Mouse (Mus musculus) heart, postnatal 0 days (tissue): ENCODE data around the gene B4galnt2. TPM values are rescaled to one million over a fixed set of nuclear protein-coding genes. Genes with fewer than 3 reads are reported as not detected.

Experiments
- ATAC-seq: fragments of 200-750 bp; cut with Nextera tagmentation; 2 replicates; pipeline ENCODE4 v1.8.0; 2017; ENCODE audit warnings: low read depth, moderate number of reproducible peaks, moderate library complexity; ENCODE audit not compliant: insufficient read depth
- DNase-seq: peaks from one replicate; pipeline ENCODE4 v3.0.0-alpha.2; 2016; ENCODE audit warnings: low spot score
- H3K27ac ChIP-seq: fragments of 300-500 bp; sonication (generic); 2 replicates; pipeline ENCODE4 v1.5.1; 2014; ENCODE audit warnings: low read depth, mild to moderate bottlenecking
- H3K27me3 ChIP-seq: fragments of 300-500 bp; sonication (generic); 2 replicates; pipeline ENCODE4 v1.6.1; 2014; ENCODE audit warnings: low read length, mixed read lengths; ENCODE audit not compliant: control insufficient read depth, insufficient read depth
- H3K36me3 ChIP-seq: fragments of 300-500 bp; sonication (generic); replicated peaks from 2 replicates; pipeline ENCODE4 v1.6.1; 2014; ENCODE audit warnings: low read length, mixed read lengths; ENCODE audit not compliant: control insufficient read depth, insufficient read depth
- H3K4me1 ChIP-seq: fragments of 300-500 bp; sonication (generic); 2 replicates; pipeline ENCODE4 v1.6.1; 2014; ENCODE audit warnings: antibody characterized with exemption; ENCODE audit not compliant: control insufficient read depth, insufficient read depth
- H3K4me2 ChIP-seq: fragments of 300-500 bp; sonication (generic); 2 replicates; pipeline ENCODE4 v1.6.1; 2014; ENCODE audit warnings: low read depth, mild to moderate bottlenecking, low read length, moderate library complexity
- H3K4me3 ChIP-seq: fragments of 300-500 bp; sonication (generic); 2 replicates; pipeline ENCODE4 v1.5.1; 2014; ENCODE audit warnings: low read depth, low read length
- H3K9ac ChIP-seq: fragments of 300-500 bp; sonication (generic); replicated peaks from 2 replicates; pipeline ENCODE4 v1.6.1; 2014; ENCODE audit warnings: low read depth, low read length, mixed read lengths
- H3K9me3 ChIP-seq: fragments of 300-500 bp; sonication (generic); replicated peaks from 2 replicates; pipeline ENCODE4 v1.6.1; 2016; ENCODE audit warnings: low read length; ENCODE audit not compliant: control insufficient read depth
- CTCF ChIP-seq: IDR thresholded peaks from 2 replicates; pipeline ENCODE4 v1.5.1; 2016; ENCODE audit warnings: antibody characterized with exemption, control low read depth, low read depth
- EP300 ChIP-seq: IDR thresholded peaks from 2 replicates; pipeline ENCODE4 v1.6.1; 2016; ENCODE audit warnings: antibody characterized with exemption, low read depth
- WGBS: fragments of 180-500 bp; shearing (Covaris S2); extraction: QIAGEN DNeasy Blood & Tissue Kit; methylation state at CpG from one replicate; pipeline ENCODE4 v1.1.7; 2014; 5-methylcytosine and 5-hydroxymethylcytosine counted together
- polyA plus RNA-seq: library from polyadenylated mRNA; unstranded; fragments of >200 nt; fragmentation: Nextera tagmentation; extraction: Ambion mirVana; gene quantifications from 2 replicates; pipeline ENCODE4 v1.2.1, GENCODE M21; 2015
- total RNA-seq: library from RNA; depleted of rRNA; stranded (reverse); fragments of >200 nt; gene quantifications from 2 replicates; pipeline ENCODE4 v1.2.3, GENCODE M21; 2014; ENCODE audit warnings: low replicate concordance

Gene B4galnt2
- total and polyA plus RNA-seq, 2 experiments from 2014 or later: 0.07 TPM; not detected in 1

GRCm38 (mm10) chr11:95837059-95837458, 77.6 kb downstream of the B4galnt2 start, which contains the start of gene Gngt2:
Gene Gngt2, plus strand, starts transcription at chr11:95837216.
- Histone ChIP-seq H3K36me3 (peaks cover 13% of the 10 kb centered on the region), H3K27me3 (peaks cover 16% of the 10 kb centered on the region), H3K9me3 (no peaks in the 10 kb centered on the region), H3K27ac (peak within 1 kb of the TSS; percentile 70), H3K9ac (no peak within 1 kb of the TSS), H3K4me2 (peak within 1 kb of the TSS; percentile 58), H3K4me1 (peaks cover 44% of the 10 kb centered on the region), H3K4me3 (peak within 1 kb of the TSS; percentile 14; the same call in 1 of the 2 replicates)
- no peak for TF ChIP-seq EP300
- TF ChIP-seq CTCF: no peak
- DNase-seq (peak; percentile 67), ATAC-seq (peak; percentile 33)
- 10% methylated on average over 10 of the region's 10 CpGs for WGBS

DNA sequence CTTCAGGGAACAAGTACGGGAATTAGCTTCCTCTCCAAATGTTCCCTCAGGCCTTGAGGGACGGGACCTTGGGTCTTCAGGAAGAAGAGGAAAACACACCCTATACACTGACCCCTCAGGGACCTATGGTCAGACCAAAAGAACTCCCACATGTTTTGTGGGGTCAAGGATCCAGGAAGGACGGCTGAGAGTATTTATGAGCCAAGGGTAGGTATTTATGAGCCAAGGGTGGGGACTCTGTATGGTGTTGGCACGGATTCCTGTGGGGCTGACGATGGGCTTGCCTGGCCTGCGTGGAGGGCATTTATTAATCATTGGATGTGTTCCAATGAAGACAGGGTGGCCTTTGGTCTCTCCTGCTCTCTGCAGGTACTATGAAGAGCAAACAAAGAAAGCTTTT, 78.3 kb downstream of the B4galnt2 start:
- peak overlapping the region; percentile 42; the same call in 1 of the 2 replicates for H3K4me2 ChIP-seq
- H3K4me3 ChIP-seq: no peak overlapping the region
- 41% methylated on average over 6 of the region's 6 CpGs for WGBS

GRCm38 (mm10) chr11:95835832-95836231, 78.9 kb downstream of the B4galnt2 start:
- TF ChIP-seq CTCF (no peak), EP300 (no peak)
- Histone ChIP-seq H3K27ac (peak overlapping the region; percentile 69), H3K4me2 (peak overlapping the region; percentile 39; the same call in 1 of the 2 replicates), H3K9ac (no peak overlapping the region), H3K9me3 (no peaks in the 10 kb centered on the region), H3K27me3 (peaks cover 23% of the 10 kb centered on the region), H3K4me1 (peaks cover 44% of the 10 kb centered on the region), H3K36me3 (peaks cover 20% of the 10 kb centered on the region), H3K4me3 (0 out of 2 replicates have a peak overlapping the region, but pooled peaks have one; percentile 2)
- ATAC-seq (no peak), DNase-seq (no peak)
- 26% methylated on average over 6 of the region's 6 CpGs for WGBS

More for the DNA sequence above, 78.3 kb downstream of the B4galnt2 start:
- no peak for ATAC-seq
- H3K4me1 ChIP-seq: peaks cover 44% of the 10 kb centered on the region
- peaks cover 17% of the 10 kb centered on the region for H3K27me3 ChIP-seq
- H3K9me3 ChIP-seq: no peaks in the 10 kb centered on the region
- H3K27ac ChIP-seq: peak overlapping the region; percentile 70
- H3K9ac ChIP-seq: no peak overlapping the region
- no peak for DNase-seq
- H3K36me3 ChIP-seq: peaks cover 14% of the 10 kb centered on the region
- TF ChIP-seq CTCF (no peak), EP300 (no peak)

DNA sequence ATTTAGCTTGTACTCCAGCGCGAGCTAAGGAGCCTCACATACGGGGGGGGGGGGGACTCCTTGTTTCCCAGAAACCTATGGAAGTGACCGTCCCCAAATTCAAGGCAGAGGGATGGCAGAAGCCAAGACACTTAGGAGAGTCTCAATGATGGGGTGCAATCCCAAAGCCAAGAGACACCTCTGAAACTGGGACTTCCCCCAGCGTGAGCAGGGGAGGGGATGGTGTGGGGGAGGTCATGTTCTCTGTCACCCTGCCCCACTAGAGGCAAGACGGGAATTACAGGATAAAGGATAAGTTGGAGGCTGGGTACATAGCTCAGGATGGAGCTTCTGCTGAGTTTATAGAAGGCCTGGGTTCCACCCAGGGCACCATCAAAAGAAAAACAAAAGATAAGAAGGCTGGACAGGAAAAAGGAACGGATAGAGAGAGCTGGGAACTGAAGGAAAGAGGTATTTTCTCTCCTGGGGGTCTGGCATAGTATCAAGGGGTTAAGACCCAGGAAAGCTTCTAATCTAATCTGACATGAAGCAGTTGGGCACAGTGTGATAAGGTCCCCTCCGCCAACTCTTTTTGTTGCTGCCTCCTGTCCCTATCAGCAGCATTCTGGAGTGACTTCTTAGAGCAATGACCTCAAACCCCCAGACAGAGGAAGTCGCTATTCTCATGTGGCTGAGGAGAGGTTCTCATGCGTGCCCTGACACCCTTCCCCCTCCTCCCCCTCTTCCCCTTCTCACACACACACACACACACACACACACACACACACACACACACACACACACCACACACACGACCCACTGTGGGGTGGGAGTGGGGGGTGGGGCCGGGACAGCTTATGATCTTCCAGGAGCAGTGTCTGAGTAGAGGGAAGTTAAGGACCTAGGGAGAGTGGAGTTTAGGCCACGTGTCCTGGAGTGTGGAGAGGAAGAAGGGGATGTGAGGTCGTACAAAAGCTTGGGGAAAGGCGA, 79.7 kb downstream of the B4galnt2 start:
- ATAC-seq (peak; percentile 30; the same call in 1 of the 2 replicates), DNase-seq (peak; percentile 36)
- peak overlapping the region; percentile 39; the same call in 1 of the 2 replicates for H3K4me2 ChIP-seq

GRCm38 (mm10) chr11:95834143-95834667, 80.5 kb downstream of the B4galnt2 start:
- H3K4me2 ChIP-seq: peak overlapping the region; percentile 39
- ATAC-seq (no peak; the same call in 1 of the 2 replicates), DNase-seq (no peak)
- H3K9me3 ChIP-seq: no peaks in the 10 kb centered on the region
- 14% methylated on average over 20 of the region's 22 CpGs for WGBS
- TF ChIP-seq CTCF (no peak), EP300 (no peak)
- no peak overlapping the region; the same call in 1 of the 2 replicates for H3K4me3 ChIP-seq
- peak overlapping the region; percentile 69; the same call in 1 of the 2 replicates for H3K27ac ChIP-seq
- peaks cover 44% of the 10 kb centered on the region for H3K4me1 ChIP-seq
- H3K36me3 ChIP-seq: peaks cover 21% of the 10 kb centered on the region
- peaks cover 38% of the 10 kb centered on the region for H3K27me3 ChIP-seq
- no peak overlapping the region for H3K9ac ChIP-seq

More for the DNA sequence above, 79.7 kb downstream of the B4galnt2 start:
- Histone ChIP-seq H3K27ac (peak overlapping the region; percentile 69), H3K9me3 (no peaks in the 10 kb centered on the region), H3K9ac (no peak overlapping the region), H3K4me1 (peaks cover 44% of the 10 kb centered on the region), H3K27me3 (peaks cover 31% of the 10 kb centered on the region), H3K36me3 (peaks cover 21% of the 10 kb centered on the region), H3K4me3 (no peak overlapping the region)
- TF ChIP-seq CTCF: no peak
- no peak for TF ChIP-seq EP300
- 16% methylated on average over 15 of the region's 15 CpGs for WGBS
